Mouse (Mus musculus) spleen, postnatal 4 days (tissue): ENCODE results near the gene Zfp141.

ENCODE experiments used
- DNase-seq, 2 experiments: peaks; one replicate each; pipeline ENCODE4 v3.0.0; 2022; ENCODE audit warnings: low spot score in 2 of 2

Zfp141 gene

GRCm38 (mm10) chr7:42505588-42505987, at the start of gene Zfp141:
Zfp141 (minus strand) TSS chr7:42505740.
- peak; percentile 73 to 86 for DNase-seq

GRCm38 (mm10) chr7:42551766-42552165, 46.2 kb upstream of the Zfp141 start:
- DNase-seq: no peak

GRCm38 (mm10) chr7:42505186-42505585, 354 bp downstream of the Zfp141 start:
- peak in 1 of 2 experiments; percentile 13 for DNase-seq

GRCm38 (mm10) chr7:42498248-42498647, 7.3 kb downstream of the Zfp141 start:
- no peak for DNase-seq

GRCm38 (mm10) chr7:42497356-42497755, 8.2 kb downstream of the Zfp141 start:
- no peak for DNase-seq

GRCm38 (mm10) chr7:42496202-42496601, 9.3 kb downstream of the Zfp141 start:
- no peak for DNase-seq

- no peak for DNase-seq
Observed at GRCm38 (mm10) chr7:42490859-42491258, 14.7 kb downstream of the Zfp141 start.

- no peak for DNase-seq
Observed at GRCm38 (mm10) chr7:42490358-42490757, 15.2 kb downstream of the Zfp141 start.

GRCm38 (mm10) chr7:42454640-42455039, 50.9 kb downstream of the Zfp141 start:
- no peak for DNase-seq

GRCm38 (mm10) chr7:42450618-42451017, 54.9 kb downstream of the Zfp141 start:
- DNase-seq: no peak

GRCm38 (mm10) chr7:42447850-42448249, 57.7 kb downstream of the Zfp141 start, which contains the start of gene 4933421I07Rik:
4933421I07Rik (minus strand) TSS chr7:42448120.
- no peak for DNase-seq

GRCm38 (mm10) chr7:42447352-42447751, 58.2 kb downstream of the Zfp141 start:
- no peak for DNase-seq
